Mouse (Mus musculus) Muller cell, postnatal 12 days (primary cell): Measurements from ENCODE around the gene Ankrd23.
A peak's percentile ranks its signal among the peaks of the same experiment; 100 is the strongest.

Experiments
- DNase-seq: peaks from one replicate; pipeline ENCODE4 v3.0.0-alpha.2; 2015; ENCODE audit errors: inconsistent ontology term

The Ankrd23 gene

GRCm38 (mm10) chr1:36542925-36543324 is 6.2 kb upstream of the Ankrd23 start:
- DNase-seq = no peak

- DNase-seq = no peak
Observed at GRCm38 (mm10) chr1:36541844-36542243, 5.2 kb upstream of the Ankrd23 start.

- DNase-seq = no peak
Observed at GRCm38 (mm10) chr1:36540807-36541206, 4.1 kb upstream of the Ankrd23 start.

GRCm38 (mm10) chr1:36540132-36540531 is 3.4 kb upstream of the Ankrd23 start:
- no peak for DNase-seq

- peak; percentile 35 for DNase-seq
Observed at GRCm38 (mm10) chr1:36539186-36539585, 2.5 kb upstream of the Ankrd23 start, which contains the start of gene Gm42417. Gm42417 (minus strand) TSS chr1:36539429.

- no peak for DNase-seq
Observed at GRCm38 (mm10) chr1:36538727-36539126, 2.0 kb upstream of the Ankrd23 start.

- DNase-seq = no peak
Observed at GRCm38 (mm10) chr1:36536397-36536728, 320 bp downstream of the Ankrd23 start.

GRCm38 (mm10) chr1:36535477-36536396 is 946 bp downstream of the Ankrd23 start:
- DNase-seq = peak; percentile 63

GRCm38 (mm10) chr1:36534595-36535058 is 2.1 kb downstream of the Ankrd23 start:
- no peak for DNase-seq

- DNase-seq = no peak
Observed at GRCm38 (mm10) chr1:36533546-36533945, 3.1 kb downstream of the Ankrd23 start.

GRCm38 (mm10) chr1:36531461-36531860 is 5.2 kb downstream of the Ankrd23 start:
- no peak for DNase-seq

- DNase-seq = no peak
Observed at GRCm38 (mm10) chr1:36530962-36531361, 5.7 kb downstream of the Ankrd23 start.

GRCm38 (mm10) chr1:36530485-36530884 is 6.2 kb downstream of the Ankrd23 start:
- DNase-seq = no peak

GRCm38 (mm10) chr1:36529875-36530274 is 6.8 kb downstream of the Ankrd23 start:
- no peak for DNase-seq

- no peak for DNase-seq
Observed at GRCm38 (mm10) chr1:36529274-36529673, 7.4 kb downstream of the Ankrd23 start.

GRCm38 (mm10) chr1:36528351-36528750 is 8.3 kb downstream of the Ankrd23 start:
- no peak for DNase-seq

- DNase-seq = no peak
Observed at GRCm38 (mm10) chr1:36526903-36527302, 9.8 kb downstream of the Ankrd23 start.

GRCm38 (mm10) chr1:36525774-36526173 is 10.9 kb downstream of the Ankrd23 start:
- DNase-seq = no peak

GRCm38 (mm10) chr1:36524058-36524457 is 12.6 kb downstream of the Ankrd23 start:
- no peak for DNase-seq

- DNase-seq = no peak
Observed at GRCm38 (mm10) chr1:36523332-36524013, 13.2 kb downstream of the Ankrd23 start.

GRCm38 (mm10) chr1:36522210-36522609 is 14.5 kb downstream of the Ankrd23 start:
- DNase-seq = no peak

GRCm38 (mm10) chr1:36519626-36520025 is 17.1 kb downstream of the Ankrd23 start:
- no peak for DNase-seq

GRCm38 (mm10) chr1:36518259-36518658 is 18.4 kb downstream of the Ankrd23 start:
- no peak for DNase-seq
